Mouse (Mus musculus): ENCODE data around the gene P2ry13. TPM values are rescaled to one million over a fixed set of nuclear protein-coding genes. Genes with fewer than 3 reads are reported as not detected.

Gene P2ry13
- polyA plus RNA-seq, 1 experiment: 1.3 TPM

DNA sequence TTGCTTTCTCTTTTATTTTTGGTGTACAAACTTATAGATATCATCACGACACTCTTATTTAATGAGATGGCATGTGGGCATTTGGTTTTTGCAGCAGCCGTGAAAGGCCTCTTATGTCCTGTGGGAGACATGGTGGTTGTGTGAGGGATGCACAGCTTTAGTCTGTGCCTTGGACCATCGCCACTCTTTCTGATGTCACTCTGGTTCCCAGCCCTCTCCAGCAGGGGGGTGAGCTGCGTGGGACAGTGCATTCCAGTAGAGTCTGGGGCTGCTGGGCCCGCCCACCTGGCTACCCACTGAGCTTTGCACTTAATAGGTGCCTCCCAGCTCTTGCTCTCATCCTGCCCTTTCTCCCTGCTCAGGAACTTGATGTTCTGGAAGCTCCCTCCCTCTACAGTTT, 29.5 kb downstream of the P2ry13 start:
- no peak for DNase-seq
- 73% methylated on average over 5 of the region's 5 CpGs for WGBS
- no peak for TF ChIP-seq POLR2A (IDR thresholded peaks at IDR 0.05; ENCODE audit: low read depth, low read length)

DNA sequence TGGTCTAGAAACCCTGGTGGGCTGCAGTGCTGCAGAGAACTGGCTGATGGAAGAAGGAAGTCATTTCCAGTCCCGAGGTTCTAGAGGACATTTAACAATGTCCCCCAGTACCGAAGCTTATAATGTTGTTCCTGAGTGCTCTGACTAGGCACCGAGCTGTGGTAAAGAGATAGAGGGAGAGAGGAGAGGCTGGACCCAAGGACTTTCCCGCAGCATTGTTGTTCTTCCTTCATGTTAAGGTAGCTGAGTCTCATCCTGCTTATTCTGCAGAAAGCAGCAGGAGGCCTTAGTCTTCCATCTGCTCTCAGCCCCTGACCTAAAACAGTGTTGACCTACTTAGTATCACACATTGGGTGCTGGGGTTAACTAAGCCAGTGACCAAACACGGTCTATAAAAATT, 33.8 kb downstream of the P2ry13 start:
- no peak overlapping the region for H3K27ac ChIP-seq (ENCODE audit: insufficient read depth, low read depth, low read length)
- no peak for DNase-seq
- 64% methylated on average over 5 of the region's 5 CpGs for WGBS
- H3K27me3 ChIP-seq (replicated peaks; ENCODE audit: control insufficient read depth, insufficient read depth, low read length): no peaks in the 10 kb centered on the region
- H3K4me1 ChIP-seq (ENCODE audit: control insufficient read depth, insufficient read depth, low read length): no peaks in the 10 kb centered on the region
- no peak overlapping the region for H3K4me3 ChIP-seq (ENCODE audit: insufficient read depth, low read depth, low read length)
- no peak for TF ChIP-seq POLR2A (IDR thresholded peaks at IDR 0.05; ENCODE audit: low read depth, low read length)
- no peak for TF ChIP-seq CTCF (conservative IDR thresholded peaks at IDR 0.05; ENCODE audit: insufficient read depth, insufficient read length, low read depth, low read length)
- no peaks in the 10 kb centered on the region for H3K36me3 ChIP-seq (ENCODE audit: control insufficient read depth, insufficient read depth, low read length)

More for the DNA sequence above, 29.5 kb downstream of the P2ry13 start:
- Histone ChIP-seq H3K36me3 (ENCODE audit: control insufficient read depth, insufficient read depth, low read length) (no peaks in the 10 kb centered on the region), H3K27me3 (replicated peaks; ENCODE audit: control insufficient read depth, insufficient read depth, low read length) (no peaks in the 10 kb centered on the region), H3K27ac (ENCODE audit: insufficient read depth, low read depth, low read length) (no peak overlapping the region), H3K4me1 (ENCODE audit: control insufficient read depth, insufficient read depth, low read length) (no peaks in the 10 kb centered on the region), H3K4me3 (ENCODE audit: insufficient read depth, low read depth, low read length) (no peak overlapping the region)

DNA sequence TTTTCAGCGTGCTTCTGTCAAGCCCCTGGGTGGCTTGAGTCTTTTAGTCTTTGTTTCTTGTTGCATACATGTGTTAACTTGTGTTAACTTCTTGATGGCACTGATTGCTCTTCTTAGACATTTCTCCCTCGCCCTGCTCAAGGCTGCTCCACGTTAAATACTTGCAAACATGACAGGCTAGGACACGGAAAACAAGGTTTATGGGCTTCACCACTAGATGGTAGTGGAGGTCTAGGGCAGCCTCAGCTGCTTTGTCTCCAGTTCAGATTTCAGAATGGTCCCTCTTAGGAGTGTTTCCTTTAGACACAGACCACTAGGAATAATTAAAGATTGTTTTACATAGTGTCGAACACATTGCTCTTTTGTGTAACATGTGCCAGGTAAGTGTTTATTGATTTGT, 35.4 kb downstream of the P2ry13 start:
- Histone ChIP-seq H3K27ac (ENCODE audit: insufficient read depth, low read depth, low read length) (no peak overlapping the region), H3K4me3 (ENCODE audit: insufficient read depth, low read depth, low read length) (no peak overlapping the region), H3K4me1 (ENCODE audit: control insufficient read depth, insufficient read depth, low read length) (no peaks in the 10 kb centered on the region; the same call in 1 of the 2 replicates), H3K27me3 (replicated peaks; ENCODE audit: control insufficient read depth, insufficient read depth, low read length) (no peaks in the 10 kb centered on the region), H3K36me3 (ENCODE audit: control insufficient read depth, insufficient read depth, low read length) (no peaks in the 10 kb centered on the region)
- peak; percentile 25 for DNase-seq
- 14% methylated on average over 5 of the region's 5 CpGs for WGBS
- TF ChIP-seq CTCF (conservative IDR thresholded peaks at IDR 0.05; ENCODE audit: insufficient read depth, insufficient read length, low read depth, low read length) (peak; percentile 77), POLR2A (IDR thresholded peaks at IDR 0.05; ENCODE audit: low read depth, low read length) (no peak)

DNA sequence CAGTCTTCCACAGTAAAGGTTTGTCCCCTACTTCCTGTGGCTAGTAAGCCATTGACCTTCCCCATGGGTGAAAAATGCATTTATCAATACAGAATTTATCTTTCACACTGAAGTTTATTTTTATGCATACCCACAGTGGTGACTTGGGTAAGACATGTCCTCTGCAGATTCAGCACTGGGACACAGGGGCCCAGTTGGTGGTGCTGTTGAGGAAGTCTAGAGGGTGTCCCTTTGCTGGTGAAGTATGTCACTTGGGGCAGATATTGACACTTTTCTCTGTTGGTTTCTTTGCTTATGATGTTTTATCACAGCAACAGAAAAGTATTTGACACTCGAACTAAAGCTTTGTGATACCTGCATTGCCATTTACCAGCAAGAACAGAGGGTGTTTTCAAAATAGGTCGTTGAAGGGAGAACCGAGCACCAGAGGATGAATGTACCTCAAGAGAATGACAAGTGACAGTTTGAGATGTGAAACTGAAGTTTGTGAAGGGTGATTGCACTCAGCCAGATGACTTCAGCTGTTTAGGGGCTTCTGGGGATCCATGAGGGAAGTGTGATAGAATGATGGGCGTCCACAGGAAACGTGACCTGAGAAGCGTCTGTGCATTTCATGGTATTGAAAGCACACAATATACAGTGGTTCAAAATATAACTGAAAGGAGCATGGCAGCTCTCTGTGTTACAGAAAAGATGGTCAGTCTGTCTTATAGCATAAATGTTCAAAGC, 36.1 kb downstream of the P2ry13 start:
- WGBS: 68% methylated on average over 6 of the region's 6 CpGs
- Histone ChIP-seq H3K4me3 (ENCODE audit: insufficient read depth, low read depth, low read length) (no peak overlapping the region), H3K27me3 (replicated peaks; ENCODE audit: control insufficient read depth, insufficient read depth, low read length) (no peaks in the 10 kb centered on the region), H3K27ac (ENCODE audit: insufficient read depth, low read depth, low read length) (no peak overlapping the region), H3K4me1 (ENCODE audit: control insufficient read depth, insufficient read depth, low read length) (no peaks in the 10 kb centered on the region; the same call in 1 of the 2 replicates), H3K36me3 (ENCODE audit: control insufficient read depth, insufficient read depth, low read length) (no peaks in the 10 kb centered on the region)
- TF ChIP-seq POLR2A (IDR thresholded peaks at IDR 0.05; ENCODE audit: low read depth, low read length) (no peak), CTCF (conservative IDR thresholded peaks at IDR 0.05; ENCODE audit: insufficient read depth, insufficient read length, low read depth, low read length) (no peak)
- no peak for DNase-seq

DNA sequence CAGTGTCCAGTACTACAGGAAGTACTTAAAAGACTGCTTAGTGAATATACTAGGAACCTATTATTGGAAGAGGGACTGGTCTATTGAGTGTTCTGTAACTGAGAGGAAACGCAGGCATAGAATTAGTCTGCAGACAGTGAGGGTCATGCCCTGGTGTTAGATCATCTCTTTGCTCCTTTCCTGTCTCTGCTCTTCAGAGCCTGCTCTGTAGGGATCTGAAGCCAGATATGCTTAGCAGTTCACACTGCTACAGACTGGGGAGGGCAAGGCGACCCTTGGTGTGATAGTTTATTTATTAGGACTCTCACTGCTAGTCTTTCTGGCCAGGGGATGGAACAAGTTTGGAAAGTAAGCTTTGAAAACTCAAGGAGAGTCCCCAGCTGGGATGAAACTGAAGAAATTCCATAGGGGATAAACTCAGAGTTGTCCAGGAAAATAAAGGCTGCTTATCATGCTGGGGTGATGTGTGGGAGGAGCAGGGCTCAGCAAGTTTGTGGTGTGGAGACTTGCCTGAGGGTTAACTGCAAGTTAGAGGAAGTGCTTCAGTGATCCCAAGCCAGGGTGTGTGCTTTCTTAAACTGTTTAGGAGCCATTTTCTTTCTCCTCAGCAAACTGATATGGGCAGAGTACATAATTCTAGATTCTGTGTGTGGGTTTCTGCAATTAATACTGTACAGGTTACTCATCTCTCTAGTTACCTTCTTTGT, 40.6 kb downstream of the P2ry13 start:
- H3K36me3 ChIP-seq (ENCODE audit: control insufficient read depth, insufficient read depth, low read length): no peaks in the 10 kb centered on the region
- WGBS: 35% methylated on average over 2 of the region's 2 CpGs
- no peaks in the 10 kb centered on the region for H3K27me3 ChIP-seq (replicated peaks; ENCODE audit: control insufficient read depth, insufficient read depth, low read length)
- no peak for DNase-seq
- no peak overlapping the region for H3K27ac ChIP-seq (ENCODE audit: insufficient read depth, low read depth, low read length)
- no peaks in the 10 kb centered on the region; the same call in 1 of the 2 replicates for H3K4me1 ChIP-seq (ENCODE audit: control insufficient read depth, insufficient read depth, low read length)
- TF ChIP-seq CTCF (conservative IDR thresholded peaks at IDR 0.05; ENCODE audit: insufficient read depth, insufficient read length, low read depth, low read length) (no peak), POLR2A (IDR thresholded peaks at IDR 0.05; ENCODE audit: low read depth, low read length) (no peak)
- H3K4me3 ChIP-seq (ENCODE audit: insufficient read depth, low read depth, low read length): no peak overlapping the region

DNA sequence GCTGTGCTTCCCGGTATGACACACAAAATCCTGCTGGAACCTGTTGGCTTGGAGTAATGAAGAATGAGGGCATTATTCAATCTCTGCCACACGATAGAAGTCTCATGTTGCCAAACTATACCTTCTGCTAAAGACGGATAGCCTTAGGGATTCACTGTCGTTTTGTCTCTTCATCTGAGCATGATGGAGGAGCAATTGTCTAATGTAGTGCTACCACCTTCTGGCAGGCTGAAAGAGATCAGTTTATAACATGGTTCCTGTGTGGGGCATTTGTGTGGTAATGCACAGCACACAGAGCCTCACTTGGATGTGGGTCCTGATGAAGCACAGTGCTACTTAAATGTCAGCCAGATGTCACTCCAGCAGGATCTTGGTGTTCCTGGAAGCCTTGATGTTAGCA, 41.5 kb downstream of the P2ry13 start:
- TF ChIP-seq CTCF (conservative IDR thresholded peaks at IDR 0.05; ENCODE audit: insufficient read depth, insufficient read length, low read depth, low read length): no peak
- TF ChIP-seq POLR2A (IDR thresholded peaks at IDR 0.05; ENCODE audit: low read depth, low read length): no peak
- Histone ChIP-seq H3K4me1 (ENCODE audit: control insufficient read depth, insufficient read depth, low read length) (no peaks in the 10 kb centered on the region; the same call in 1 of the 2 replicates), H3K4me3 (ENCODE audit: insufficient read depth, low read depth, low read length) (no peak overlapping the region), H3K27ac (ENCODE audit: insufficient read depth, low read depth, low read length) (no peak overlapping the region), H3K27me3 (replicated peaks; ENCODE audit: control insufficient read depth, insufficient read depth, low read length) (no peaks in the 10 kb centered on the region), H3K36me3 (ENCODE audit: control insufficient read depth, insufficient read depth, low read length) (no peaks in the 10 kb centered on the region)
- no peak for DNase-seq
- WGBS: 75% methylated on average over 4 of the region's 4 CpGs

DNA sequence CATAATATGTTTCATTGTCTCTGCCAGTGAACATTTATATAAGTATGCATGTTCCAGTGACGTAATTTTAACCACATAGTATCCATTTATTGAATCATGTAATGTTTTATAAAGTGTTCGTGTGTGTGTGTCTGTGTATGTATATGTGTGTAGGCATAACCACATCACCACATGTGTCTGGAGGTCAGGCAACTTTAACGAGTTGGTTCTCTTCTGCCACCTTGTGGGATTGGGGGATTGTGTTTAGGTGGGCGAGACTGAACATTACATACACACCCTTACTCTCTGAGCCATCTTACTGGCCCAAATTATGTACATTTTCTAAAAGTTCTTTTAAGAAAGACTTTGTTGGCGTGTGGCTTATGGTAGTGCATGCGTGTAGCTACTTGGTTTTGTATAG, 42.2 kb downstream of the P2ry13 start:
- no peak overlapping the region for H3K27ac ChIP-seq (ENCODE audit: insufficient read depth, low read depth, low read length)
- TF ChIP-seq POLR2A (IDR thresholded peaks at IDR 0.05; ENCODE audit: low read depth, low read length) (no peak), CTCF (conservative IDR thresholded peaks at IDR 0.05; ENCODE audit: insufficient read depth, insufficient read length, low read depth, low read length) (no peak)
- no peak for DNase-seq
- H3K36me3 ChIP-seq (ENCODE audit: control insufficient read depth, insufficient read depth, low read length): no peaks in the 10 kb centered on the region
- 89% methylated on average over 6 of the region's 6 CpGs for WGBS
- H3K4me3 ChIP-seq (ENCODE audit: insufficient read depth, low read depth, low read length): no peak overlapping the region
- no peaks in the 10 kb centered on the region; the same call in 1 of the 2 replicates for H3K4me1 ChIP-seq (ENCODE audit: control insufficient read depth, insufficient read depth, low read length)
- H3K27me3 ChIP-seq (replicated peaks; ENCODE audit: control insufficient read depth, insufficient read depth, low read length): no peaks in the 10 kb centered on the region

Measured in kidney, adult 2 months (tissue).